Mouse (Mus musculus): ENCODE measurements around the gene Wfikkn2.

Wfikkn2 gene

GRCm38 (mm10) chr11:94261585-94262370, 16.0 kb upstream of the Wfikkn2 start:
- no peak for DNase-seq

GRCm38 (mm10) chr11:94259814-94260213, 14.0 kb upstream of the Wfikkn2 start:
- no peak for DNase-seq

- DNase-seq: no peak
Measured at GRCm38 (mm10) chr11:94257987-94258386, 12.2 kb upstream of the Wfikkn2 start.

GRCm38 (mm10) chr11:94255733-94256132, 9.9 kb upstream of the Wfikkn2 start:
- no peak for DNase-seq

GRCm38 (mm10) chr11:94253691-94254090, 7.9 kb upstream of the Wfikkn2 start:
- DNase-seq: no peak

GRCm38 (mm10) chr11:94253156-94253555, 7.4 kb upstream of the Wfikkn2 start:
- no peak for DNase-seq

- DNase-seq: no peak
Measured at GRCm38 (mm10) chr11:94246789-94247061, 920 bp upstream of the Wfikkn2 start.

- DNase-seq: no peak
Measured at GRCm38 (mm10) chr11:94244385-94244784, 1.4 kb downstream of the Wfikkn2 start.

GRCm38 (mm10) chr11:94243422-94244180, 2.2 kb downstream of the Wfikkn2 start:
- DNase-seq: no peak

GRCm38 (mm10) chr11:94242760-94243421, 2.9 kb downstream of the Wfikkn2 start:
- DNase-seq: no peak

- DNase-seq: no peak
Measured at GRCm38 (mm10) chr11:94239706-94240105, 6.1 kb downstream of the Wfikkn2 start.

GRCm38 (mm10) chr11:94238786-94239185, 7.0 kb downstream of the Wfikkn2 start:
- DNase-seq: no peak

GRCm38 (mm10) chr11:94236074-94236473, 9.7 kb downstream of the Wfikkn2 start:
- DNase-seq: peak; percentile 84

- DNase-seq: no peak
Measured at GRCm38 (mm10) chr11:94234857-94235256, 10.9 kb downstream of the Wfikkn2 start.

GRCm38 (mm10) chr11:94234380-94234779, 11.4 kb downstream of the Wfikkn2 start:
- DNase-seq: no peak

- DNase-seq: no peak
Measured at GRCm38 (mm10) chr11:94233405-94233804, 12.4 kb downstream of the Wfikkn2 start.

GRCm38 (mm10) chr11:94231821-94232552, 13.8 kb downstream of the Wfikkn2 start:
- DNase-seq: peak; percentile 65

GRCm38 (mm10) chr11:94230244-94230643, 15.6 kb downstream of the Wfikkn2 start:
- peak; percentile 28 for DNase-seq

GRCm38 (mm10) chr11:94229207-94229960, 16.4 kb downstream of the Wfikkn2 start:
- peak; percentile 89 for DNase-seq

GRCm38 (mm10) chr11:94228416-94228815, 17.4 kb downstream of the Wfikkn2 start:
- DNase-seq: peak; percentile 57

- DNase-seq: peak; percentile 49
Measured at GRCm38 (mm10) chr11:94225985-94226384, 19.8 kb downstream of the Wfikkn2 start.

GRCm38 (mm10) chr11:94223531-94223930, 22.3 kb downstream of the Wfikkn2 start:
- DNase-seq: peak; percentile 20

All from cerebellum, adult 11-12 months (tissue).